Mouse (Mus musculus) CH12.LX (cell line): ENCODE results near the gene Fgf22.

Experiments used
- BHLHE40 ChIP-seq: IDR thresholded peaks from 2 replicates; pipeline ENCODE4 v1.6.1; 2011; ENCODE audit warnings: mild to moderate bottlenecking, low read depth, low read length, improper control_type of control experiment
- CTCF ChIP-seq, 2 experiments: IDR thresholded peaks in 1 of 2; conservative IDR thresholded peaks in 1 of 2; 2 replicates each; pipeline ENCODE4 v1.5.1; 2011 to 2012; ENCODE audit warnings: low read depth in 2 of 2, low read length in 2 of 2, improper control_type of control experiment in 1 of 2, inconsistent platforms in 1 of 2, mild to moderate bottlenecking in 1 of 2, moderate library complexity in 1 of 2
- EP300 ChIP-seq: IDR thresholded peaks from 2 replicates; pipeline ENCODE4 v1.6.1; 2011; ENCODE audit warnings: low read length, improper control_type of control experiment
- MAFK ChIP-seq: IDR thresholded peaks from 2 replicates; pipeline ENCODE4 v1.6.1; 2011; ENCODE audit warnings: low read length, improper control_type of control experiment; ENCODE audit not compliant: insufficient replicate concordance
- USF2 ChIP-seq: conservative IDR thresholded peaks from 2 replicates; pipeline ENCODE4 v1.6.1; 2011; ENCODE audit warnings: low read depth, low read length, improper control_type of control experiment

- TF ChIP-seq CTCF (conservative IDR thresholded peaks at IDR 0.05 in 1 of 2, IDR thresholded peaks at IDR 0.05 in 1 of 2; ENCODE audit: low read depth in 2 of 2, low read length in 2 of 2) = no peak
- TF ChIP-seq BHLHE40 = no peak
- TF ChIP-seq USF2 = no peak
- TF ChIP-seq EP300 = no peak
- TF ChIP-seq MAFK = no peak
Measured at GRCm38 (mm10) chr10:79705951-79706350, 48.9 kb upstream of the Fgf22 start.
